Mouse (Mus musculus) left cerebral cortex, adult 18-20 months (tissue): ENCODE results near the gene Fgf14. TPM values are rescaled to one million over a fixed set of nuclear protein-coding genes. Genes with fewer than 3 reads are reported as not detected.
"Not testable (repeated sequence)": the region's sequence is repeated elsewhere in the genome, so short reads cannot be mapped to it uniquely, and the experiment has no call there.

Experiments used
- DNase-seq, 2 experiments: peaks; one replicate each; pipeline ENCODE4 v3.0.0; 2021 to 2022; ENCODE audit warnings: low spot score in 2 of 2, mixed read lengths in 1 of 2
- total RNA-seq, 2 experiments: library from RNA; stranded (reverse); gene quantifications; 2 replicates each; pipeline ENCODE4 v1.2.3; 2021

Fgf14 gene
- total RNA-seq, 2 experiments from 2014 or later = 53.5 to 54.5 TPM

- DNase-seq = no peak
Observed at GRCm38 (mm10) chr14:124195331-124195730, 481.6 kb downstream of the Fgf14 start.

- no peak for DNase-seq
Observed at GRCm38 (mm10) chr14:124192815-124193142, 484.1 kb downstream of the Fgf14 start.

- peak; percentile 53 to 55 for DNase-seq
Observed at GRCm38 (mm10) chr14:124191913-124192814, 484.8 kb downstream of the Fgf14 start.

GRCm38 (mm10) chr14:124180265-124180664 lies 496.7 kb downstream of the Fgf14 start:
- no peak for DNase-seq

- DNase-seq = no peak
Observed at GRCm38 (mm10) chr14:124174111-124174510, 502.8 kb downstream of the Fgf14 start.

GRCm38 (mm10) chr14:124163618-124164185 lies 513.2 kb downstream of the Fgf14 start:
- peak in 1 of 2 experiments; percentile 2 for DNase-seq

- no peak for DNase-seq
Observed at GRCm38 (mm10) chr14:124147378-124147777, 529.5 kb downstream of the Fgf14 start.

- DNase-seq = no peak
Observed at GRCm38 (mm10) chr14:124107205-124107873, 569.6 kb downstream of the Fgf14 start.

GRCm38 (mm10) chr14:124083126-124083525 lies 593.8 kb downstream of the Fgf14 start:
- DNase-seq = no peak

- no peak for DNase-seq
Observed at GRCm38 (mm10) chr14:124044016-124044415, 632.9 kb downstream of the Fgf14 start.

- DNase-seq = no peak
Observed at GRCm38 (mm10) chr14:124040651-124041050, 636.3 kb downstream of the Fgf14 start.

- no peak for DNase-seq
Observed at GRCm38 (mm10) chr14:124037434-124037833, 639.5 kb downstream of the Fgf14 start.

GRCm38 (mm10) chr14:124036575-124037205 lies 640.2 kb downstream of the Fgf14 start:
- no peak for DNase-seq

- DNase-seq = not testable (repeated sequence)
Observed at GRCm38 (mm10) chr14:124033302-124033701, 643.6 kb downstream of the Fgf14 start.

GRCm38 (mm10) chr14:124027886-124028670 lies 648.8 kb downstream of the Fgf14 start:
- no peak for DNase-seq

- DNase-seq = no peak
Observed at GRCm38 (mm10) chr14:123990591-123991195, 686.2 kb downstream of the Fgf14 start.

- DNase-seq = no peak
Observed at GRCm38 (mm10) chr14:123967996-123968395, 708.9 kb downstream of the Fgf14 start.

GRCm38 (mm10) chr14:123966531-123966930 lies 710.4 kb downstream of the Fgf14 start:
- no peak for DNase-seq
